Mouse (Mus musculus) embryonic fibroblast, embryonic 13.5 days (primary cell): ENCODE results near the gene Pip5k1c.

ENCODE experiments used
- CTCF ChIP-seq: IDR thresholded peaks from 2 replicates; pipeline ENCODE4 v1.5.1; 2011; ENCODE audit warnings: mild to moderate bottlenecking, control low read depth, low read length, moderate library complexity, borderline replicate concordance; ENCODE audit not compliant: insufficient read depth
- POLR2A ChIP-seq: IDR thresholded peaks from 2 replicates; pipeline ENCODE4 v1.6.1; 2011; ENCODE audit warnings: low read depth, mild to moderate bottlenecking, control low read depth, low read length, moderate library complexity

- TF ChIP-seq CTCF (no peak), POLR2A (no peak)
These were observed 48.6 kb upstream of the Pip5k1c start for GRCm38 (mm10) chr10:81244146-81244545.
